Mouse (Mus musculus) induced T-regulatory cell, adult 2 months (primary cell): ENCODE measurements around the gene Slc29a3.

Source experiments
- DNase-seq: peaks from one replicate; pipeline ENCODE4 v3.0.0-alpha.2; 2012; ENCODE audit warnings: low read depth

Slc29a3 gene

GRCm38 (mm10) chr10:60668591-60668990, 84.0 kb downstream of the Slc29a3 start:
- no peak for DNase-seq
